Mouse (Mus musculus) liver, embryonic 16.5 days (tissue): ENCODE measurements around the gene Slc38a7. TPM values are rescaled to one million over a fixed set of nuclear protein-coding genes. Genes with fewer than 3 reads are reported as not detected.

Source experiments
- polyA plus RNA-seq: library from polyadenylated mRNA; unstranded; fragments of >200 nt; fragmentation: Nextera tagmentation; extraction: Ambion mirVana; gene quantifications from 2 replicates; pipeline ENCODE4 v1.2.1, GENCODE M21; 2015

Gene Slc38a7
- polyA plus RNA-seq, 1 experiment from 2014 or later, result 9.8 TPM

Other genes starting within 250 kb of the Slc38a7 start
- gene Gins3, start 220.1 kb downstream of the Slc38a7 start, polyA plus RNA-seq, result 7.8 and 7.9 TPM in 2 replicates
- 0.63 and 1.0 TPM in 2 replicates for gene Ndrg4, start 176.6 kb downstream of the Slc38a7 start, polyA plus RNA-seq
- gene Setd6, start 137.7 kb downstream of the Slc38a7 start, polyA plus RNA-seq, result 12.4 and 13.6 TPM in 2 replicates
- 29.6 and 30.6 TPM in 2 replicates for gene Cnot1, start 46.1 kb downstream of the Slc38a7 start, polyA plus RNA-seq
- 180 and 207 TPM in 2 replicates for gene Sap18b, start 28.2 kb downstream of the Slc38a7 start, polyA plus RNA-seq
- gene Got2, start 35.0 kb upstream of the Slc38a7 start, polyA plus RNA-seq, result 254 and 279 TPM in 2 replicates